Mouse (Mus musculus) heart, embryonic 14.5 days (tissue): ENCODE data around the gene Rnf150. TPM values are rescaled to one million over a fixed set of nuclear protein-coding genes. Genes with fewer than 3 reads are reported as not detected.

Experiments
- ATAC-seq: fragments of 200-750 bp; cut with Nextera tagmentation; 2 replicates; pipeline ENCODE4 v1.8.0; 2017; ENCODE audit warnings: low read depth, moderate TSS enrichment; ENCODE audit not compliant: insufficient number of reproducible peaks, insufficient read depth, low FRiP score
- H3K27ac ChIP-seq, 2 experiments: fragments of 200-500 bp in 1 of 2; fragments of 300-500 bp in 1 of 2; sonication (generic) in 1 of 2; replicated peaks in 1 of 2; 2 replicates each; pipeline ENCODE4 v1.5.1; 2012 to 2014; ENCODE audit warnings: low read depth in 2 of 2, low read length in 2 of 2, control low read depth in 1 of 2, mild to moderate bottlenecking in 1 of 2, mixed read lengths in 1 of 2; ENCODE audit not compliant: control insufficient read depth in 1 of 2, insufficient read depth in 1 of 2
- H3K27me3 ChIP-seq: fragments of 300-500 bp; sonication (generic); 2 replicates; pipeline ENCODE4 v1.6.1; 2014; ENCODE audit warnings: mild to moderate bottlenecking, low read length, control low read depth; ENCODE audit not compliant: control insufficient read depth, insufficient read depth
- H3K36me3 ChIP-seq: fragments of 300-500 bp; sonication (generic); 2 replicates; pipeline ENCODE4 v1.6.1; 2014; ENCODE audit warnings: mild to moderate bottlenecking, control low read depth, low read length, mixed read lengths; ENCODE audit not compliant: control insufficient read depth, insufficient read depth
- H3K4me1 ChIP-seq, 2 experiments: fragments of 200-500 bp in 1 of 2; fragments of 300-500 bp in 1 of 2; sonication (generic) in 1 of 2; 2 replicates each; pipeline ENCODE4 v1.6.1; 2012 to 2014; ENCODE audit warnings: low read length in 2 of 2, control low read depth in 1 of 2, mixed read lengths in 1 of 2; ENCODE audit not compliant: control insufficient read depth in 2 of 2, insufficient read depth in 2 of 2
- H3K4me2 ChIP-seq: fragments of 300-500 bp; sonication (generic); 2 replicates; pipeline ENCODE4 v1.6.1; 2014; ENCODE audit warnings: mild to moderate bottlenecking, low read length
- H3K4me3 ChIP-seq, 2 experiments: fragments of 200-500 bp in 1 of 2; fragments of 300-500 bp in 1 of 2; sonication (generic) in 1 of 2; 2 replicates each; pipeline ENCODE4 v1.5.1; 2012 to 2014; ENCODE audit warnings: low read length in 2 of 2, mild to moderate bottlenecking in 2 of 2, control low read depth in 1 of 2, low read depth in 1 of 2, moderate library complexity in 1 of 2; ENCODE audit not compliant: control insufficient read depth in 1 of 2, insufficient read depth in 1 of 2
- H3K9ac ChIP-seq: fragments of 300-500 bp; sonication (generic); 2 replicates; pipeline ENCODE4 v1.6.1; 2014; ENCODE audit warnings: mild to moderate bottlenecking, low read length
- H3K9me3 ChIP-seq: fragments of 300-500 bp; sonication (generic); 2 replicates; pipeline ENCODE4 v1.6.1; 2016; ENCODE audit warnings: low read length, control low read depth; ENCODE audit not compliant: control insufficient read depth
- WGBS: fragments of 180-500 bp; shearing (Covaris S2); extraction: QIAGEN DNeasy Blood & Tissue Kit; methylation state at CpG from one replicate; pipeline ENCODE4 v1.1.7; 2014; 5-methylcytosine and 5-hydroxymethylcytosine counted together
- polyA plus RNA-seq: library from polyadenylated mRNA; unstranded; fragments of >200 nt; fragmentation: Nextera tagmentation; extraction: Ambion mirVana; gene quantifications from 2 replicates; pipeline ENCODE4 v1.2.1, GENCODE M21; 2014

Rnf150 gene
- polyA plus RNA-seq, 1 experiment from 2014 or later, result 0.92 TPM

GRCm38 (mm10) chr8:82889062-82889720 is 26.0 kb downstream of the Rnf150 start:
- no peak for ATAC-seq
- no peaks in the 10 kb centered on the region for H3K9me3 ChIP-seq
- H3K4me3 ChIP-seq, result no peak overlapping the region
- H3K27me3 ChIP-seq, result no peaks in the 10 kb centered on the region
- H3K9ac ChIP-seq, result no peak overlapping the region
- H3K36me3 ChIP-seq, result no peaks in the 10 kb centered on the region
- no peak overlapping the region for H3K27ac ChIP-seq
- H3K4me2 ChIP-seq, result no peak overlapping the region
- H3K4me1 ChIP-seq, result peaks cover 0 to 19% of the 10 kb centered on the region in 2 experiments; a peak in 2 of 4 replicates
- WGBS, result 84% methylated on average over 10 of the region's 10 CpGs

GRCm38 (mm10) chr8:82895091-82895490 is 31.9 kb downstream of the Rnf150 start:
- Histone ChIP-seq H3K9ac (no peak overlapping the region), H3K36me3 (no peaks in the 10 kb centered on the region), H3K9me3 (no peaks in the 10 kb centered on the region), H3K27ac (no peak overlapping the region), H3K4me2 (no peak overlapping the region), H3K27me3 (no peaks in the 10 kb centered on the region), H3K4me3 (no peak overlapping the region), H3K4me1 (peaks cover 3 to 11% of the 10 kb centered on the region in 2 experiments; a peak in 3 of 4 replicates)
- 85% methylated on average over 4 of the region's 4 CpGs for WGBS
- ATAC-seq, result no peak

GRCm38 (mm10) chr8:82896796-82897195 is 33.6 kb downstream of the Rnf150 start:
- no peak overlapping the region for H3K27ac ChIP-seq
- WGBS, result 86% methylated on average over 2 of the region's 2 CpGs

GRCm38 (mm10) chr8:82897628-82898458 is 34.7 kb downstream of the Rnf150 start:
- no peak overlapping the region for H3K27ac ChIP-seq
- H3K36me3 ChIP-seq, result no peaks in the 10 kb centered on the region
- WGBS, result 70% methylated on average over 3 of the region's 3 CpGs
- no peak overlapping the region for H3K4me2 ChIP-seq
- ATAC-seq, result no peak
- H3K27me3 ChIP-seq, result no peaks in the 10 kb centered on the region
- no peak overlapping the region for H3K9ac ChIP-seq
- H3K4me1 ChIP-seq, result peaks cover 3 to 11% of the 10 kb centered on the region in 2 experiments; a peak in 3 of 4 replicates
- no peaks in the 10 kb centered on the region for H3K9me3 ChIP-seq
- H3K4me3 ChIP-seq, result no peak overlapping the region

More at GRCm38 (mm10) chr8:82896796-82897195, 33.6 kb downstream of the Rnf150 start:
- H3K9ac ChIP-seq, result no peak overlapping the region
- H3K4me1 ChIP-seq, result peaks cover 3 to 11% of the 10 kb centered on the region in 2 experiments; a peak in 3 of 4 replicates
- no peak overlapping the region for H3K4me2 ChIP-seq
- H3K9me3 ChIP-seq, result no peaks in the 10 kb centered on the region
- no peak for ATAC-seq
- H3K36me3 ChIP-seq, result no peaks in the 10 kb centered on the region
- no peaks in the 10 kb centered on the region for H3K27me3 ChIP-seq
- H3K4me3 ChIP-seq, result no peak overlapping the region

- no peak overlapping the region for H3K4me3 ChIP-seq
- no peak overlapping the region for H3K27ac ChIP-seq
- no peaks in the 10 kb centered on the region for H3K27me3 ChIP-seq
- H3K9me3 ChIP-seq, result no peaks in the 10 kb centered on the region
- no peak for ATAC-seq
- no peak overlapping the region for H3K4me2 ChIP-seq
- no peak overlapping the region for H3K9ac ChIP-seq
- no peaks in the 10 kb centered on the region for H3K36me3 ChIP-seq
- 81% methylated on average over 8 of the region's 8 CpGs for WGBS
- H3K4me1 ChIP-seq, result peaks cover 4 to 10% of the 10 kb centered on the region in 2 experiments
Observed at GRCm38 (mm10) chr8:82898459-82898841, 35.3 kb downstream of the Rnf150 start.

GRCm38 (mm10) chr8:82900958-82901357 is 37.8 kb downstream of the Rnf150 start:
- peaks cover 10 to 28% of the 10 kb centered on the region in 2 experiments for H3K4me1 ChIP-seq
- no peak overlapping the region for H3K4me2 ChIP-seq
- H3K4me3 ChIP-seq, result no peak overlapping the region
- H3K9me3 ChIP-seq, result no peaks in the 10 kb centered on the region
- no peak for ATAC-seq
- H3K27me3 ChIP-seq, result no peaks in the 10 kb centered on the region
- no peaks in the 10 kb centered on the region for H3K36me3 ChIP-seq
- WGBS, result 79% methylated on average over 4 of the region's 4 CpGs
- no peak overlapping the region for H3K27ac ChIP-seq
- no peak overlapping the region for H3K9ac ChIP-seq

GRCm38 (mm10) chr8:82901549-82902138 is 38.5 kb downstream of the Rnf150 start:
- Histone ChIP-seq H3K9me3 (no peaks in the 10 kb centered on the region), H3K4me3 (no peak overlapping the region), H3K9ac (no peak overlapping the region), H3K27ac (no peak overlapping the region), H3K27me3 (no peaks in the 10 kb centered on the region), H3K36me3 (no peaks in the 10 kb centered on the region), H3K4me1 (peaks cover 10 to 33% of the 10 kb centered on the region in 2 experiments), H3K4me2 (no peak overlapping the region)
- ATAC-seq, result no peak
- WGBS, result 90% methylated on average over 12 of the region's 12 CpGs
